Mouse (Mus musculus) monocyte, adult 59 days (primary cell): Measurements from ENCODE around the gene Clic1. TPM values are rescaled to one million over a fixed set of nuclear protein-coding genes. Genes with fewer than 3 reads are reported as not detected.

ENCODE experiments used
- total RNA-seq, 2 experiments: library from RNA; stranded (reverse); gene quantifications; one replicate each; pipeline ENCODE4 v1.2.4; 2023

Clic1 gene
- total RNA-seq, 2 experiments from 2014 or later = 258 to 267 TPM

Other genes with a start within 250 kb of the Clic1 start
- not detected for gene Cyp21a1, start 245.4 kb upstream of the Clic1 start, total RNA-seq
- 10 to 100 TPM; 64.1 to 71.7 TPM for gene Stk19, start 213.0 kb upstream of the Clic1 start, total RNA-seq
- gene Dxo, start 212.9 kb upstream of the Clic1 start, total RNA-seq = 10 to 100 TPM; 48.5 to 48.9 TPM
- 10 to 100 TPM; 83.5 to 92.5 TPM for gene Skiv2l, start 199.8 kb upstream of the Clic1 start, total RNA-seq
- 10 to 100 TPM; 21.6 to 31.4 TPM for gene Nelfe, start 199.6 kb upstream of the Clic1 start, total RNA-seq
- 10 to 100 TPM; 10.9 to 15.3 TPM for gene Cfb, start 187.4 kb upstream of the Clic1 start, total RNA-seq
- 1 to 10 TPM; 3.3 to 3.8 TPM for gene Zbtb12, start 170.5 kb upstream of the Clic1 start, total RNA-seq
- gene Gm20547, start 167.9 kb upstream of the Clic1 start, total RNA-seq = not detected
- 10 to 100 TPM; 16.6 to 17.2 TPM for gene C2, start 151.7 kb upstream of the Clic1 start, total RNA-seq
- 100 to 1,000 TPM; 134 to 139 TPM for gene Ehmt2, start 151.5 kb upstream of the Clic1 start, total RNA-seq
- gene Slc44a4, start 135.5 kb upstream of the Clic1 start, total RNA-seq = not detected
- gene Neu1, start 118.7 kb upstream of the Clic1 start, total RNA-seq = 10 to 100 TPM; 58.9 to 60.2 TPM
- gene Hspa1b, start 90.7 kb upstream of the Clic1 start, total RNA-seq = 100 to 1,000 TPM; 240 to 289 TPM
- not detected for gene Gm20481, start 80.1 kb upstream of the Clic1 start, total RNA-seq
- gene Hspa1a, start 77.8 kb upstream of the Clic1 start, total RNA-seq = 100 to 1,000 TPM; 322 to 373 TPM
- under 1 TPM; 0.55 to 0.76 TPM for gene Hspa1l, start 77.3 kb upstream of the Clic1 start, total RNA-seq
- gene Lsm2, start 68.1 kb upstream of the Clic1 start, total RNA-seq = 10 to 100 TPM; 18.6 to 21.1 TPM
- gene Vars, start 49.0 kb upstream of the Clic1 start, total RNA-seq = 10 to 100 TPM; 89.4 to 93.9 TPM
- gene Vwa7, start 33.4 kb upstream of the Clic1 start, total RNA-seq = under 1 TPM in 1 of 2 experiments, not detected in 1; 0.16 TPM
- gene Sapcd1, start 21.9 kb upstream of the Clic1 start, total RNA-seq = not detected
- 1 to 10 TPM; 1.0 to 2.2 TPM for gene Msh5, start 3.2 kb upstream of the Clic1 start, total RNA-seq
- 1 to 10 TPM; 1.2 to 1.7 TPM for gene Ddah2, start 9.1 kb downstream of the Clic1 start, total RNA-seq
- gene Ly6g6c, start 15.4 kb downstream of the Clic1 start, total RNA-seq = not detected
- not detected for gene Mpig6b, start 16.2 kb downstream of the Clic1 start, total RNA-seq
- not detected for gene Ly6g6e, start 26.9 kb downstream of the Clic1 start, total RNA-seq
- not detected for gene Ly6g6d, start 28.1 kb downstream of the Clic1 start, total RNA-seq
- gene Ly6g6f, start 35.6 kb downstream of the Clic1 start, total RNA-seq = not detected
- gene Abhd16a, start 39.3 kb downstream of the Clic1 start, total RNA-seq = 10 to 100 TPM; 58.8 to 60.6 TPM
- not detected for gene Ly6g5c, start 58.3 kb downstream of the Clic1 start, total RNA-seq
- gene Ly6g5b, start 65.5 kb downstream of the Clic1 start, total RNA-seq = under 1 TPM; 0.42 to 0.61 TPM
- 10 to 100 TPM; 22.2 to 30.3 TPM for gene Gpank1, start 71.5 kb downstream of the Clic1 start, total RNA-seq
- gene Csnk2b, start 72.1 kb downstream of the Clic1 start, total RNA-seq = 100 to 1,000 TPM; 133 to 155 TPM
- gene D17H6S53E, start 76.4 kb downstream of the Clic1 start, total RNA-seq = 10 to 100 TPM; 15.5 to 25.3 TPM
- not detected for gene Apom, start 82.1 kb downstream of the Clic1 start, total RNA-seq
- 100 to 1,000 TPM; 324 to 360 TPM for gene Bag6, start 85.2 kb downstream of the Clic1 start, total RNA-seq
- 100 to 1,000 TPM; 227 to 228 TPM for gene Prrc2a, start 114.9 kb downstream of the Clic1 start, total RNA-seq
- 100 to 1,000 TPM; 172 to 206 TPM for gene Aif1, start 126.1 kb downstream of the Clic1 start, total RNA-seq
- gene Lst1, start 138.5 kb downstream of the Clic1 start, total RNA-seq = 100 to 1,000 TPM; 935 to 974 TPM
- gene Ltb, start 144.5 kb downstream of the Clic1 start, total RNA-seq = 10 to 100 TPM; 72.7 to 86.4 TPM
- gene Tnf, start 152.0 kb downstream of the Clic1 start, total RNA-seq = 10 to 100 TPM; 57.3 to 92.8 TPM
- not detected for gene Lta, start 155.4 kb downstream of the Clic1 start, total RNA-seq
- gene Gm16181, start 170.9 kb downstream of the Clic1 start, total RNA-seq = 1 to 10 TPM in 1 of 2 experiments, not detected in 1; 1.3 TPM
- gene Atp6v1g2, start 183.7 kb downstream of the Clic1 start, total RNA-seq = 1 to 10 TPM; 1.8 to 4.2 TPM
- 10 to 100 TPM; 13.1 to 13.4 TPM for gene Nfkbil1, start 185.8 kb downstream of the Clic1 start, total RNA-seq
- 100 to 1,000 TPM; 243 to 247 TPM for gene Ddx39b, start 191.8 kb downstream of the Clic1 start, total RNA-seq
- gene H2-D1, start 212.8 kb downstream of the Clic1 start, total RNA-seq = 1,000 to 10,000 TPM; 2,563 to 2,615 TPM